Mouse (Mus musculus) adrenal gland, adult 2 months (tissue): ENCODE measurements around the gene Pax6. TPM values are rescaled to one million over a fixed set of nuclear protein-coding genes. Genes with fewer than 3 reads are reported as not detected.
A peak's percentile ranks its signal among the peaks of the same experiment; 100 is the strongest.

ENCODE experiments used
- DNase-seq: peaks from one replicate; pipeline ENCODE4 v3.0.0; 2021
- polyA plus RNA-seq: library from polyadenylated mRNA; depleted of rRNA; stranded (reverse); fragments of >200 nt; gene quantifications from 2 replicates; pipeline ENCODE4 v1.2.3, GENCODE M21; 2012
- total RNA-seq, 2 experiments: library from RNA; stranded (reverse); gene quantifications; 2 replicates each; pipeline ENCODE4 v1.2.3; 2021

Gene Pax6
- total and polyA plus RNA-seq, 3 experiments: not detected

DNA sequence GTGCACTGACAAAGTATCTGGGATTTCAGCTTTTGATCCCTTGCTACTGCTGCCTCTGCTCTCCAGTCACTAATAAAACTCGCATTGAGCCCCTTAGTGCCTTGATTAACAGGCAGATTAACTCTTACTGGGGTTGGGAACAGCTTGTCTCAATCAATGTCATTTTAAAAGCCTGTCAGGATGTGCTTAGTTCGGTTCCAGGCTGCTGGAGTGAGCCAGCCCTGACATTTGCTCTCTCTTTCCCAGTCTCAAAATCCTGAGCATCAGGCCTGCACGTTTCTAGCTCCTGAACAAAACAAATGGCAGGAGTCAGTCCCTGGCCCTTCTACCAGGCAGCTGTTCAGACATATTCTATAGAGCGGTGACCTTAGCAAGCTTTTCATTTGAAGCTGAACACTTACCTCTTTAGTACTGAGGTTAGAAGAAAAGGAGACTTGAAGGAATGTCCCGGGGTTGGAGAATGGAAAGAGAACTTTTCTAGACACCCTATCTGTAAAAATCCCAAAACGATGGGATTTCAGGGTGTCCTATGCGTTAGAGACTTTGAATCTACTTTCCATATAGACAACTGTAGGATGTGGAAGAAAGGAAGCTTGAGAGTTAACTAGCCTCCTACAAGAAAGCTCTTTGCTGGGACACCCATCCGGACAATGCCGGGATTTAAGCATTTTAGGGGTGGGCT is 2.6 kb downstream of the Pax6 start:
- no peak for DNase-seq

- DNase-seq: no peak
Measured at GRCm38 (mm10) chr2:105671798-105672595, 3.3 kb downstream of the Pax6 start.

- DNase-seq: no peak
Measured at GRCm38 (mm10) chr2:105672596-105672960, 3.9 kb downstream of the Pax6 start.

GRCm38 (mm10) chr2:105673054-105673453 is 4.4 kb downstream of the Pax6 start:
- no peak for DNase-seq

DNA sequence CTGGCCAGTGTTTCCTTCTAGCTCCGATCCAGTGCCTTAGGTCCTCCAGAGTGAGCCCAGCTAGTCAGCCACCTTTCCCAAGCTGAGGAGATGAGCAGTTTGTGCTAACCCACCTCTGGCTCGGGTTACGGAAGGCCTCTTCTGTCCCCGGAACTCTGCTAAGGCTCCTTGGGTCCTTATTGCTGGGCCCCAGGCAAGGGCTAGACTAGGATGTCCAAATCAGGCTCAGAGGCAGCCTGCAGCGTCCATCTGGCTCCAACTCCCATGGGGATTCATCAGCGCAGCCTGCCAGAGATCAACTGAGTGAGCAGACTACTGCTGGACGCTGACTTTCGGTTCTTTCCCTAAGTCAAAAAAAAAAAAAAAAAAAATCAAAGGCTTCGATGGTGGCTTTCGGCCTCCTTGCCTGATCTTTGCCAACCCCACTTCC is 4.9 kb downstream of the Pax6 start:
- DNase-seq: no peak

DNA sequence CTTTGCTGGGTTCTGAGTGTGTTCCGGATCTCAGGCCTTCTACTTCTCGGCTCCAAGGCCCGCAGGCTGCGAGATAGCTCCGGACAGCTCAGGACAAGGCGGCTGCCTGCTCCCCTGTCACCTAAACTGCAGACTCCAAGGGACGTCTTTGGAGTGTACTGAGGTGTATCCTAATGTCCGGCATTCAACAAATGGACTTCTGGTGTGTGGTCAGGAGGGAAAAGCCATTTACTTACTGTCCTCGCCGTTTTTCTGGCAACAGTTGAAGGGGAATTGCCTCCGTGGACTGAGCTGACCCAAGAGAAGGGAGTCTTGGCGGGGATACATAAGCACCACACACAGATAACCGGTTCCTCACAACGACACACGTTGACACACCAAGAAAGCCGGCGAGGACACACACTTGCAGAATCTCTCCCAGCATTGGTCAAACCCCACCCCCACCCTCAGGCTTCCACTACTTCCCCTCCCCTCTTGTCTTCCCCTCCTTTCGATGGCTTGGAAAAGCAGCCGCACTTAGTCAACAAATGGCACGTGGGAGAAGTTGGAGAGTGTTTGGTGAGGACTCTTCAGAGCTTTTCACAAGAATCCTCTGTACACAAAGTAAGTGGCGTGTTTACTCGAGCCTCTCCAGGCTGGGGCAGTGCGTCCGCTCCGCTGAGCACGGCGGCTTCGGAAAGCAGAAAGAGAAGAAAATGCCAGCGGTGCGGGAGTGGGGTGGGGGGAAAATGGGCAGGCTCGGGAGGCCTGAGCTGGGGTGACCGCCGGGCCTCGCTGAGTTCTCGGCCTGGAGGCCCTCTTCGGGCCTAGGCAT is 5.6 kb downstream of the Pax6 start:
- no peak for DNase-seq

DNA sequence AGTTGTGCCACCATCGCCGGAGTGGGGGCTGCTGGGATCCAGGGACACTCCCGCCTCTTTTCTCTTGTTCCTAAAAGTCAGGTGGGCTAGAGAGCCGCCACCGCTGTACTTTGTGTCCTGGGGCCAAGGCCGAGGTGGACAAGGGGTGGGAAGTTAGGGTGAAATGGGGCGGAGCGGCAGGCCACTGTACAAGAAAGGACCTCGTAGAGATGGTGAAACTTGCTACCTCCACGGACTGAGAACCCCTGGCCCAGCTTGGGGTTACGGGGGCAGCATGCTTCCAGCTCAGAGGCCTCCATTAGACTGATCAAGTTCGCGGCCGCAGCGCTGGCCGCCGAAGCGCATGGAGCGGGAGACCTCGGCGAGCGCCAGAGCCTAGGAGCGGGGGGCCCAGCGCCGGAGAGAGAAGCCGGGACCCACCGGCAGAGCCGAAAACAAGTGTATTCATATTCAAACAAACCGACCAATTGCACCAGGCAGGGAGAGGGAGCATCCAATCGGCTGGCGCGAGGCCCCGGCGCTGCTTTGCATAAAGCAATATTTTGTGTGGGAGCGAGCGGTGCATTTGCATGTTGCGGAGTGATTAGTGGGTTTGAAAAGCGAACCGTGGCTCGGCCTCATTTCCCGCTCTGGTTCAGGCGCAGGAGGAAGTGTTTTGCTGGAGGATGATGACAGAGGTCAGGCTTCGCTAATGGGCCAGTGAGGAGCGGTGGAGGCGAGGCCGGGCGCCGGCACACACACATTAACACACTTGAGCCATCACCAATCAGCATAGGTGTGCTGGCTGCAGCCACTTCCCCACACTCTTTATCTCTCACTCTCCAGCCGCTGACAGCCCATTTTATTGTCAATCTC is 6.4 kb downstream of the Pax6 start:
- DNase-seq: peak; percentile 72

GRCm38 (mm10) chr2:105675730-105676079 is 7.0 kb downstream of the Pax6 start:
- no peak for DNase-seq

- peak; percentile 48 for DNase-seq
Measured at GRCm38 (mm10) chr2:105676080-105676908, 7.6 kb downstream of the Pax6 start.

- no peak for DNase-seq
Measured at GRCm38 (mm10) chr2:105676909-105677433, 8.3 kb downstream of the Pax6 start.

GRCm38 (mm10) chr2:105677434-105678105 is 8.9 kb downstream of the Pax6 start:
- no peak for DNase-seq

DNA sequence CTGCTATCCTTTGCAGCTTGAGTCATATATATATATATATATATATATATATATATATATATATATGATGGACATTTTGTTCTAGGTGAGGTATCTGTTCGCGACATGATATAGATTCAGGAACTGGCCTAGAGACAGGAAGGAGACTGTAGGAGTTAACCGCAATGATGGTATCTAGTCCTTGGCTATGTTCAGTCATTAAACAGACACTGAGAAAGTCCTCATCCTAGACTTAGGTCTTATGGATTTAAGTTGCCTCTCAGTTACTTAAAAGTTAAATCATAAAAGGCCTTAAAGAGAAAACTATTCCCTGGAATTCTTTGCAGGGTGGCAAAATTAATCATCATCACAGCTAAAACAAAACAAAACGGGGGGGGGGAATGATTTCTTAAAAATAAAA is 9.6 kb downstream of the Pax6 start:
- no peak for DNase-seq

DNA sequence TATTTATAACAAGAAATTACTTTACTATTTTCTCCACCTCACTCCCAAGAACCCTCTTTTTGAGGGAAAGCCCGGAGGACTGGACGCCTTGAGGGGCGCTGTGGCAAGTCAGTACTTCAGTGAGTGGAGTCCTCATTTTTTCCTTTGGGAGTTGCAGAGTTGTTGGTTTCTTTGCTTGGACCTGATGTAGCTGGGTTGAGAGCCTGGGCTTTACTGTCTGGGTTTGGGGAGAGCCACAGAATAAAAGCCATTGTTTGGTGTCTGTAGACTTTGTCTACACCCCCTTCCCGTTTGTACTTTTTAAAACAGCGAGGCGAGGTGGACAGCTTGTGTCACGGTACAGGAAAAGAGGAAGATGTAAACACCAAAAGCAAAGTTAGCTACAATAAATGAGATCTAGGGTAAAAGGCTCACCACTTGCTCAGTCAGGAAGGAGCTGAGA is 10.2 kb downstream of the Pax6 start:
- DNase-seq: no peak

DNA sequence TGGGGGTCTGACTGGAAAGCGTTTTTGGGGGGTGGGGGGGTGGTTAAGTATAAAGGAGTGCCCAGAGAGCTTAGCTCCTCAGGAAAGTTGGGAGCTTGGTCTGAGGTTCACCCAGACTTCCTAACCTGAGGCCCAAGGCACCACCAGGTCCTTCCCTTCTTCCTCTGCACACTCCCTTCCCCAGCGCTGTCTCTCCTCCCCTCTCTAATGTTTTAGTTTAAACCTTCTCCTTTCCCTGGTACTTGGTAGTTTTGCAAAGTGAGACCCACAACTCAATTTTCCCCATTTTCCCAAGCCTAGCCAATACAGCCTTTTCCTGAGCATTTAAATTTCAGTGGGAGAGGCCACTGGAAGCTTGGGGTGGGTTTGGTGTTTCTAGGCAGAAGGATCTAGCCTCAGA is 10.6 kb downstream of the Pax6 start:
- no peak for DNase-seq

GRCm38 (mm10) chr2:105680146-105680998 is 11.7 kb downstream of the Pax6 start:
- DNase-seq: no peak

DNA sequence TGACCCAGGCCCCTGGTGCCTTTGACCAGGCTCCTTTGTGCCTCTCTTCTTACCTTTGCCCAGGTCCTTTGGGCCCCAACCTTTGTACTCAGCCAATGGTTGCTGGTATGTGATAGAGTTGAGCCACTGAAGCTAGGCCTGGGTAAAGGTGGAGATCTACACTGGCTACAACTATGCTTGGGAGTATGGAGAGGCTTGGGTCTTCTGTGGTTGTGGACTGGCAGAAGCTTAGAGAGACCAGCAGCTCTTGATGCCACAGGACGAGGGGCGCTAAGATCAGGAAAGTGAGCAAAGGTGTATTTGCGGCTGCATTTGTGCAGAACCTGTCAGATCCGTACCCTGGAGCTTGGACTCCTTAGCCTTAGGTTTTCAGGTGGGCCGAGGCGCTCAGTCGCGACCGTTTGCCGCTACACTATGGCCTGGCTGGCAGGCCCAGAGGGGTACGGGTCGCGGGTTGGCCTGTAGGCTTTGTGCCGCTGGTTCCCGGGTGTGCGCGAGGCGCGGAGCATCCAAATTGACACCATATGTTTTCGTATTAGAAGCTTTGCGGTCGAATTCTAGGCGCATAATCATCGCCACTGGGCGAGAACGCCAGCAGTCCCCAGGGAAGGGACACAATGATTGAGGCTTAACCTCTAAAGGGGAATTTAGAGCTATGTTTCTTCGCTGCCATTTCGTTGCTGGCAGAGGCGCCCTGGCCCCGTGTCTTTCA is 12.5 kb downstream of the Pax6 start:
- DNase-seq: no peak

DNA sequence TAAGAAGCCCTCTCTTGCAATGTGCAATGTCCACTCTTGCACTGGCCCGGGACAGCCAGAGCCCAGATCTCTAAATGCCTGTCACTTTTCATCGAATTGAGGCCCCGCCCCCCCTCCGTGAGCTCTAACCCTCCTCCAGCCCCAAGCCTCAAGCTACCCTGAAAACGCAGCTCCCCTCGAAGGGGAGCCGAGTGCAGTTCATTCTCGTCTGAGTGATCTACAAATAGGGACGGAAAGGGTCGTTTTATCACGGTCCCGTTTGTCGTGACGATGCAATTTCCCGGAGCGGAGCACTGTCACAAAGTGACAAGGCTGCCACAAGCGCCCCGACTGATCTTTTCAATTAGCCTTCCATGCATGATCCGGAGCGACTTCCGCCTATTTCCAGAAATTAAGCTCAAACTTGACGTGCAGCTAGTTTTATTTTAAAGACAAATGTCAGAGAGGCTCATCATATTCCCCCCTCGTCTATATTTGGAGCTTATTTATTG is 13.4 kb downstream of the Pax6 start:
- DNase-seq: no peak
